Mouse (Mus musculus): ENCODE measurements around the gene Esrrb.

Gene Esrrb

DNA sequence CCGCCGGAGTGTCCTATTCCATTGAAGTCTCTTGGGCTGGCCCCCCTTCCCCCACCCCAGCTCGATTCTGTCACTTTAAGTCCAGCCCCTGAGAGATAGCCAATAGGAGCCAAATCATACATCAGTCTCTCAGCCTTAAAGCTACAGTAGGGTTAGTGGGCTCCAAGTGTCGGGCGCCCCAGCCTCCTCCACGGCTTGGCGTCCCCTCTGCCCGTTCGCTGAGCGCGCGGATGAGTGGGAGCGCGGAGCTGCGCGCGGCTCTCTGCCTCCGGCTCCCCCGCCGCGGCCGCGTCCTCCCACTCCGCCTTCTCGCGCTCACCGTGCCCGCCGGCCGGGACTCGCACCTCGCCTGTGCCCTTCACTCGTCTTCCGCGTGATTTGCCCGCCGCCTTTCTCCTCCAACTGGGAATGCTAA, 60.6 kb downstream of the Esrrb start:
- DNase-seq (ENCODE audit: low read depth), result no peak

DNA sequence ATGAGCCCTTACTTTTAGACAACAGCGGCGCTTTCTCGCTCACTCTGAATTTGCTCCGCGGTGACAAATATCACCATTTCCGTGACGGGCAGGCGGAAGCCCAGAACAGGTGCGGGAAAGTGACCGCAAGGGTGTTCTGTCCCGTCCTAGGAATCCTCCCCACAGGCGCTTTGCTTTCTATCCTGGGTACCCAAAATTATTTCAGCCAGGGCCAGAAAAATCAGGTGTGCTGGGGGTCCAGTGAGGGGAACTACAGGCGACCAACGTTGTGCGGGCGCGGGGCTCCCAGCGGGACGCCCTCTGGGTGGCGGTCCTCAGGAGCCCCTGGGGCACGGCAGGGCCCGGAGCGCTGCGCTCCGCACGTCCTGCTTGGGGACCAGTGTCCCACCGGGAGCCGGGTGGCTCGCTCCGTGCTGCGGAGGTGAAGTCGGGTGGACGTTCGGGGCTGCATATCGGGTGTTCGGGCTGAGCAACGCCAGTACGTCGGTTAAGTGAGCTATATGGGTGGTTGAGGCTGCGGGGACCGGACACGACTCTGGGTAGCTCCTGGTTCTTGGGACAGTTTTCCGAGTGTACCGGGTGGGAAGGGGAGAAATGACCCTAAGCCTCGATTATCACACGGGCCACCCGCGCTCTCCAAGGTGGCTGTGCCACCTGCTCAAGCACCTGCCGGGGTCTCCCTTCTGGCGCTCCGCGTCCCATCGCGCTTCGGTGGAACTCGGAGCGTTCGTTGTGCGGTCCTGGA, 61.4 kb downstream of the Esrrb start:
- no peak for DNase-seq (ENCODE audit: low read depth)

GRCm38 (mm10) chr12:86423102-86423501, 62.2 kb downstream of the Esrrb start:
- DNase-seq (ENCODE audit: low read depth), result no peak

DNA sequence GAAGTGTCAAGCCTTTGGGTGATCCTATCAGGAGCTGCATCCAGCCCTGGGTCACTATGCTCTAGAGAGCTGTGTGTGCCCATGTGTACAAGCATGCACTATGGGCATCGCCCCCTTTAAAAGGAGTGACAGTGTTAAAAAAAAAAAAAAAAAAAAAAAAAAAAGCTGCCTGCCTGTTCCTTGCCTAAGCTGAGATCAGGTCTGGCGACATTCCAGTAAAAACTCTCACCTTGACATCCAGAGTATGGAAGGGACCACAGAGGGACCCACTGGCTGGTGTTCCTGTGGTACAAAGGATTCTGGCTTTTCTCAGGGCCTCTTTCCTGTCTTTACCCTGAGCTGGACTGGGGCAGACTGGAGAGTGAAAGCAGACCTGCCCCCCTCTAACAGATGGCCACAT, 66.7 kb downstream of the Esrrb start:
- no peak for DNase-seq (ENCODE audit: low read depth)

GRCm38 (mm10) chr12:86431671-86432070, 70.8 kb downstream of the Esrrb start:
- DNase-seq (ENCODE audit: low read depth), result no peak

DNA sequence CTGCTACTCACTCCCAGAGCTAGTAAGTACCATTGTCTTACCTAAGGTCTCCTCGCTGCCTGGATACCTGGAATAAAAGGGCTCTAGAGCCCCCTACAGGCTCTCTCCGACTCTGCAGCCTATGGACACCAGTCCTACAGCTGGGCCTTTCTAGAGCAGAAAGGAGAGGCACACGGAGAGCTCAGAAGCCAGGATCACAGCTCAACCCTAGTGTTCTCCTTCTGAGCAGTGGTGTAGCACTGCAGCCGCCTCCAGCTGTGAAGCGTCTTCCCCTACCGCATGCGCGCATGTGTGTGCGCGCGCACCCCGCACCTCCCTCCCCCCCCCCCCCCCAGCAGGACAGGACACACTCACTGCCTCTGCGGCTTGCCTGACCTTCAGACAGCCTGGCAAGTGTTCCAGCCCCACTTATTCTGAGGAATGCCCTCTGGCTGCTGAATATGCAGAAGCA, 72.5 kb downstream of the Esrrb start:
- DNase-seq (ENCODE audit: low read depth), result peak; percentile 8

GRCm38 (mm10) chr12:86435651-86436050, 74.7 kb downstream of the Esrrb start:
- DNase-seq (ENCODE audit: low read depth), result no peak

GRCm38 (mm10) chr12:86450848-86451247, 89.9 kb downstream of the Esrrb start:
- no peak for DNase-seq (ENCODE audit: low read depth)

GRCm38 (mm10) chr12:86455009-86455408, 94.1 kb downstream of the Esrrb start:
- no peak for DNase-seq (ENCODE audit: low read depth)

DNA sequence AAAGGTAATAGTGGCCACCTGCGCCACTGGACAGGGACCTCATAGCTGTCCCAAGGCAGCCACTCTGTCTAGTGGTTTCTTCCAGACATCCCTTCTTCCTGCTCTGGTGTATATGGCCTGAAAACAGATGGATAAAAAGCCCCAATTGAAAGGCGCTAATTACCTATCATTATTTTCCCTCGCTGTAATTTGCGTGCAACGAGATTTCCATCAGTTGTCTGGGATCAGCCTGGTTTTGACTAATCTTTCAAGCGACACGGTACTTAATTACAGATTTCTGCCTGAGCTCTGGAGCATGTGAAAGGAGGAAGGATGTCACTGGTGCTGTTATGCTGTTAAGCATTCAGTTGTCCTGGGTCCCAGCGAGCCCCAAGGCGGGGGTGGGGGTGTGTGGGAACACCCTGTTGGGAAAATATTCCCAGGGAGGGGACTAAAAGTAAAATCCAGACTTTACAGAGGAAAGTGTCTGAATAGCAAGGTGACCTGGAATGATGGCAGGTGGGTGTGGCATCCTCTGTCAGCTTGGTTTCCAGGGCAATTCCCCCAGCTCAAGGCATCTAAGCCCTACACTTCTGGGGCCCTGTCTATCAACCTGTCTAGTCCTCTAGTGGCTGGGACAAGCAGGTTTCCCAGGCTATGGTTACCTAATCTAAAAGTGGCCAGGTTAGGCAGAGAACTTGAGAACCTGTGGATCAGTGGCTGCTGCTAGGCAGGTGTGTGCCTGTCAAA, 102.0 kb downstream of the Esrrb start:
- no peak for DNase-seq (ENCODE audit: low read depth)

DNA sequence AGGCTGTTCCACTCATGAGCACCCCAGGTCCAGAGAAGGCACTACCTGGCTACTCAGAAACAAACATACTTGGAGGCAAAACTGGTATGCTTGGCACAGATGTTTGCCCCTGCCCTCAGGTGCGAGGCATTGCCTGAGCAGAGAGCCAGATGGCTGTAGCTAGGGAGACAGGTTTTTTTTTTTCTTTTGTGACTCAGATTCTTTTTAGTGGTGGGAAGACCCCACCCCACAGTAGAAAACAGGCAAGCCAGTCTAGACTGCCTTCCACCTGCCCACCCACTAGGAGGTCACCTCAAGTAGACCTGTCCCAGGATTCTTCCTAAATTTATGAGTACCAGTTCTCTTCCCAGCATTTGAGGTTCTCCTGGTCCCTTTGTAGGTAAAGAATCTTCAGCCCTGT, 103.5 kb downstream of the Esrrb start:
- DNase-seq (ENCODE audit: low read depth), result no peak

- no peak for DNase-seq (ENCODE audit: low read depth)
Observed at GRCm38 (mm10) chr12:86466180-86466579, 105.3 kb downstream of the Esrrb start.

DNA sequence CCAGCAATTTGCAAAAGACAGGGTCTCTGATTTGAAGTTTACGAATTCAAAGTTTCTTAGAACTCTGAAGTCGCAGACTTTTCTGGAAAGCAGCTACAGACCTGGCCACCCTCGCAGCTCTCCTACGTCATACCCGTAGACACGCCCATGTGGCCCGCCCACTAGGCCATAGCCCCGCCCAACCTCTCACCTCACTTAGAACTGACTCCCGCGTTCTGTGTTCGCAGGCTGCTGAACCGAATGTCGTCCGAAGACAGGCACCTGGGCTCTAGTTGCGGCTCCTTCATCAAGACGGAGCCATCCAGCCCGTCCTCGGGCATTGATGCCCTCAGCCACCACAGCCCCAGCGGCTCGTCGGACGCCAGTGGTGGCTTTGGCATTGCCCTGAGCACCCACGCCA, 109.0 kb downstream of the Esrrb start:
- DNase-seq (ENCODE audit: low read depth), result peak; percentile 5

DNA sequence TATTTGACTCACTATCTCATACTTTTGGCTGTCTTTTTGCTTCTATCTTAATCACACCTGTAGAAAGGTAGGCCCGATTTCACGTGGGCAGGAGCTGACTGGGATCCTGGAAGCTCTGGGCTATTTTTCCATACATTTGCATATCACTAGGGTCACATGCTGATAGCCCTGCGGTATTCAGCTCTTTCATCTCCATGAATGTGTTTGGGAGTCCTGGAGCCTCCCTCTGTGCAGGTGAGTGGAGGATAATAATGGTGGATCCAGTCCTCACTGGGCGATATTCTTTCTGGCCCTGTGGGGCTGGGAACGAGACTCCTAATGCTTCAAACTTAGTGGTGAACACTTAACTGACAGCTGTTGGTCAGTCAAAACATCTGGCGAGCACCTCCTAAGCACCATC, 110.0 kb downstream of the Esrrb start:
- DNase-seq (ENCODE audit: low read depth), result no peak

DNA sequence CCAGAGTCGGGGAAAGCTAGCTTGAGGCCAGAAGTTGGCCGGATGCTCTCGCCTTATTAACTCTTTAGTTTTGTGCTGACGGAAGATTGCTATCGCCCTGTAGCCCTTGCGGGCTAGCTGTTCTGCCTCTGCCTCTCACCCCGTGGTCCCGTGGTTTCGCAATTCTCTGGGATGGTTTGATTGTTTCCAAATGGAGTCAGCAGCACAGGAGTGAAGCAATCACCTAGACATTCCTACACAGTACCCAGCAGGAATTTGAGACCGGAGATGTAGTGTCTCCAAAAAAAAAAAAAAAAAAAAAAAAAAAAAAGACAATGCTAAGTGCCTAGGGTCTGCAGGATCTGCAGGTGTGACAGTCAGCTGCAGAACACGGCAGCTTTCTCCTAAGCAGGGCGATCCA, 112.7 kb downstream of the Esrrb start:
- no peak for DNase-seq (ENCODE audit: low read depth)

DNA sequence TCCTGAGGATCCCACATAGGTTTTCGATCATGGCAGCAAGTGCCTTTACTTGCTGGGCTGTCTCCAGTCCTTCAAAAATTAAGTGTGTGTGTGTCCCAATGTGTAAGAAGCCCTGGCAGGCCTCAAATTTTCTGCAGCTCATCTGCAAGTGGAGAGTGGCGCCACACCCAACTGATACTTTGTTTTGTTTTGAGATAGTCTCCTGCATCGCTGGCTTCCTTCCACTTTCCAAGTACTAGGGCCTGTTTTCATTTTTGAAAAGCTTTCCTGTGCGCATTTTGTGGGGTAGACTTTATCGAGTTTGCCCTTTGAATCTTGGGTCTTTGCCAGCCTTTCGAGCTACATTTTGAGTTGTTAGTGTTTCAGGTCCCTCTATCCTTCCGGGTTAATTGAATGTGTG, 115.1 kb downstream of the Esrrb start:
- DNase-seq (ENCODE audit: low read depth), result no peak

DNA sequence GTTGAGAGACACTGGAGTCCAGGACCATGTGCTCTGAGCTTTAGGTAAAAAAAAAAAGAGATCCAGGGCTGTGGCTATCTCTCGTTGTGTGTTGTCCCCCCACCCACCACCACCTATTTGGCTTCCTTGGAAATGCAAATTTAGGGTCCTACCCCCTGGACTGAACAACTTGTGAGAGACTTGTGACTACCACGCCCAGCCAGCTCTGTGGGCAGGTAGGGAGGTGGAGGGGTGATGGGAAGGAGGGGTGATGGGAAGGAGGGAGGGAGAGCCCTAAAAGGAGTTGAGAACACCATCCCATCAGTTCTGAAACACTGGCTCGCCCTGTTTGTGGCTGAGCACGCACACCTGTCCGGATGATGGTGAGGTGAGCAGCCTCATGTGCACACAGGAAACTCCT, 118.0 kb downstream of the Esrrb start:
- no peak for DNase-seq (ENCODE audit: low read depth)

GRCm38 (mm10) chr12:86482029-86482428, 121.1 kb downstream of the Esrrb start:
- DNase-seq (ENCODE audit: low read depth), result no peak

- DNase-seq (ENCODE audit: low read depth), result no peak
Observed at GRCm38 (mm10) chr12:86483413-86483841, 122.5 kb downstream of the Esrrb start.

GRCm38 (mm10) chr12:86488005-86488404, 127.1 kb downstream of the Esrrb start:
- no peak for DNase-seq (ENCODE audit: low read depth)

GRCm38 (mm10) chr12:86490052-86490451, 129.1 kb downstream of the Esrrb start:
- DNase-seq (ENCODE audit: low read depth), result no peak

- no peak for DNase-seq (ENCODE audit: low read depth)
Observed at GRCm38 (mm10) chr12:86491500-86491899, 130.6 kb downstream of the Esrrb start.

- no peak for DNase-seq (ENCODE audit: low read depth)
Observed at GRCm38 (mm10) chr12:86492822-86493221, 131.9 kb downstream of the Esrrb start.

DNA sequence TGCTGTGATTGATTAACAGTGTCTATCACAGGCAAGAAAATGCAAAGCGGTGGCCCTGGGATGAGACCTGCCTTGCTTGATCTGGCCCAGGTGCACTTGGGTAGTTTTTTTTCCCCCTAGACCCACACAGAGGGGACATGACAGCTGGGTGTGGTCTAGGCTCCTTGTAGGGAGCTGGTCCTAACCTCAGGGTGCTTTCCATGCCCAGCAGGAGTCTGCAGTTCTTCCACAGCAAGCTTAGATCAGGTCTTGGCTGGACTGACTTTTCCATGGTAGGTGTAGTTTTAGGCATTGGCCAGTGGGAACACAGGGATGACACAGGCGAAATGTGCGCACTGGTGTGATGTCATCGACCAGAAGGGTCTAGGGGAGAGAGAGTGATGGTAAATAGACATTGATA, 136.2 kb downstream of the Esrrb start:
- DNase-seq (ENCODE audit: low read depth), result no peak
